Mouse (Mus musculus) kidney, adult 2 months (tissue): ENCODE results near the gene Traf7.

Source experiments
- CTCF ChIP-seq: fragments of 200-500 bp; conservative IDR thresholded peaks from 2 replicates; pipeline ENCODE4 v1.5.1; 2011; ENCODE audit warnings: low read depth, mild to moderate bottlenecking, control low read depth, low read length, moderate library complexity, mixed read lengths; ENCODE audit not compliant: insufficient read depth, insufficient read length
- POLR2A ChIP-seq: fragments of 200-500 bp; IDR thresholded peaks from one replicate; pipeline ENCODE4 v1.6.1; 2011; ENCODE audit warnings: low read depth, low read length, control low read depth

GRCm38 (mm10) chr17:24530361-24531050, 2.8 kb upstream of the Traf7 start:
- TF ChIP-seq CTCF (0 out of 2 replicates have a peak, but pooled peaks have one; percentile 15), POLR2A (no peak)
